Mouse (Mus musculus) lung, embryonic 14.5 days (tissue): Measurements from ENCODE around the gene Tshz2. TPM values are rescaled to one million over a fixed set of nuclear protein-coding genes. Genes with fewer than 3 reads are reported as not detected.
A peak's percentile ranks its signal among the peaks of the same experiment; 100 is the strongest.

Experiments used
- ATAC-seq: fragments of 200-750 bp; cut with Nextera tagmentation; 2 replicates; pipeline ENCODE4 v1.8.0; 2017; ENCODE audit warnings: mild to moderate bottlenecking, moderate TSS enrichment, moderate library complexity; ENCODE audit not compliant: insufficient read depth
- DNase-seq: peaks from one replicate; pipeline ENCODE4 v3.0.0-alpha.2; 2015
- H3K27ac ChIP-seq: fragments of 300-500 bp; sonication (generic); 2 replicates; pipeline ENCODE4 v1.5.1; 2014; ENCODE audit warnings: low read depth, mild to moderate bottlenecking, moderate library complexity
- H3K27me3 ChIP-seq: fragments of 300-500 bp; sonication (generic); 2 replicates; pipeline ENCODE4 v1.6.1; 2014; ENCODE audit warnings: low read length, control low read depth; ENCODE audit not compliant: insufficient read depth
- H3K36me3 ChIP-seq: fragments of 300-500 bp; sonication (generic); 2 replicates; pipeline ENCODE4 v1.6.1; 2014; ENCODE audit warnings: control low read depth; ENCODE audit not compliant: insufficient read depth
- H3K4me1 ChIP-seq: fragments of 300-500 bp; sonication (generic); 2 replicates; pipeline ENCODE4 v1.6.1; 2014; ENCODE audit warnings: antibody characterized with exemption, control low read depth; ENCODE audit not compliant: insufficient read depth
- H3K4me2 ChIP-seq: fragments of 300-500 bp; sonication (generic); 2 replicates; pipeline ENCODE4 v1.6.1; 2014; ENCODE audit warnings: mild to moderate bottlenecking
- H3K4me3 ChIP-seq: fragments of 300-500 bp; sonication (generic); 2 replicates; pipeline ENCODE4 v1.5.1; 2014; ENCODE audit warnings: low read depth, low read length
- H3K9ac ChIP-seq: fragments of 300-500 bp; sonication (generic); 2 replicates; pipeline ENCODE4 v1.6.1; 2014
- H3K9me3 ChIP-seq: fragments of 300-500 bp; sonication (generic); 2 replicates; pipeline ENCODE4 v1.6.1; 2016; ENCODE audit warnings: low read depth, low read length, control low read depth
- CTCF ChIP-seq: IDR thresholded peaks from 2 replicates; pipeline ENCODE4 v1.5.1; 2016; ENCODE audit warnings: antibody characterized with exemption, low read depth
- WGBS: fragments of 180-500 bp; shearing (Covaris S2); extraction: QIAGEN DNeasy Blood & Tissue Kit; methylation state at CpG from one replicate; pipeline ENCODE4 v1.1.7; 2014; 5-methylcytosine and 5-hydroxymethylcytosine counted together
- polyA plus RNA-seq: library from polyadenylated mRNA; unstranded; fragments of >200 nt; fragmentation: Nextera tagmentation; extraction: Ambion mirVana; gene quantifications from 2 replicates; pipeline ENCODE4 v1.2.1, GENCODE M21; 2014

Gene Tshz2
- polyA plus RNA-seq, 1 experiment from 2014 or later: 8.9 TPM

- no peak overlapping the region for H3K4me3 ChIP-seq
- H3K27me3 ChIP-seq: no peaks in the 10 kb centered on the region
- H3K36me3 ChIP-seq: no peaks in the 10 kb centered on the region
- H3K27ac ChIP-seq: no peak overlapping the region
- no peak overlapping the region for H3K9ac ChIP-seq
- no peak overlapping the region for H3K4me2 ChIP-seq
- H3K4me1 ChIP-seq: no peaks in the 10 kb centered on the region
- 55% methylated on average over 7 of the region's 7 CpGs for WGBS
- TF ChIP-seq CTCF: no peak
- DNase-seq (peak; percentile 59), ATAC-seq (no peak)
- no peaks in the 10 kb centered on the region for H3K9me3 ChIP-seq
These were observed 385.1 kb downstream of the Tshz2 start for GRCm38 (mm10) chr2:170017926-170018325.

DNA sequence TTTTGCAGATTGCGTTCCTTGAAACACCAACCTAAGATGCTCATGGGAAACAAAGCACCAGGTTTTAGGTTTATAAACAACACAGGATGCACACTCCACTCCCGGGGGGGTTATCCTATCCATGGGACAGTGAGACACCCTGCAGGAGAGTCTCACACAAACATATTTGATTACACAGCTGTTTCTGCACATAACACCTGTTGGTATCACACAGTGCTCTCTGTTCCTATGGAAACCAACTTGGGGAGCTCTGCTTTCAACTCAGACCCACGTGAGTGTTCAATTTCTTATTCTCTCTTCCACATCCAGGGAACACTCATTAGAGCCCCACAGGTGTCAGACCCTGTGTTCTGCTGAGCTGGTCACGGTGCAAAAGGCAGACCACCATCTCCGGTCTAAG is 390.1 kb downstream of the Tshz2 start:
- ATAC-seq (no peak), DNase-seq (no peak)
- Histone ChIP-seq H3K27ac (no peak overlapping the region), H3K4me2 (no peak overlapping the region), H3K4me1 (no peaks in the 10 kb centered on the region), H3K4me3 (no peak overlapping the region), H3K36me3 (no peaks in the 10 kb centered on the region), H3K9me3 (no peaks in the 10 kb centered on the region), H3K27me3 (no peaks in the 10 kb centered on the region), H3K9ac (no peak overlapping the region)
- WGBS: 68% methylated on average over 5 of the region's 5 CpGs
- no peak for TF ChIP-seq CTCF

DNA sequence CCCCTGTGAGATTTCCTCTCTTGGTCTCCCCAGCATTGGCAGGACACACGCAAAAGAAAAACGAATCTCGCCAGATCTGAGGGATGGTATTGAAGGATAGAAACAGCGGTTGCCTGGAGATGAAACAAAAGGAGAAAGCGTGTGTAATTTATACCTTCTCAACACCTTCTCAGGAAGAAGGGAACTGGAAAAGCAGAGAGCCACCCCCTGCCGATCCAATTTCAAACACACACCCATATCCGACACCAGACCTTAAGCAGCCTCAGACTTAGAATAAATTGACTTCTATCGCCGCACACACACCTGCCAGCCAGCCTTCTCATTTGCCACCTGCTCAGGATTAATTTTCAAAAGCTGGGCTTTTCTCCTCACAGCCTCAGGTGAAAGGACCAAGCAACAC is 390.9 kb downstream of the Tshz2 start:
- no peaks in the 10 kb centered on the region for H3K9me3 ChIP-seq
- no peak overlapping the region for H3K4me2 ChIP-seq
- no peak for DNase-seq
- no peaks in the 10 kb centered on the region for H3K27me3 ChIP-seq
- H3K4me1 ChIP-seq: no peaks in the 10 kb centered on the region
- TF ChIP-seq CTCF: no peak
- H3K4me3 ChIP-seq: no peak overlapping the region
- WGBS: 70% methylated on average over 9 of the region's 9 CpGs
- no peaks in the 10 kb centered on the region for H3K36me3 ChIP-seq
- no peak overlapping the region for H3K9ac ChIP-seq
- H3K27ac ChIP-seq: no peak overlapping the region
- ATAC-seq: no peak

GRCm38 (mm10) chr2:170024939-170025338 is 392.1 kb downstream of the Tshz2 start:
- no peak overlapping the region for H3K27ac ChIP-seq
- no peak overlapping the region for H3K9ac ChIP-seq
- H3K27me3 ChIP-seq: no peaks in the 10 kb centered on the region
- ATAC-seq (no peak), DNase-seq (peak; percentile 28)
- no peaks in the 10 kb centered on the region for H3K9me3 ChIP-seq
- H3K36me3 ChIP-seq: no peaks in the 10 kb centered on the region
- peak; percentile 27; the same call in 1 of the 2 replicates for TF ChIP-seq CTCF
- WGBS: 78% methylated on average over 8 of the region's 8 CpGs
- H3K4me1 ChIP-seq: no peaks in the 10 kb centered on the region
- no peak overlapping the region for H3K4me3 ChIP-seq
- no peak overlapping the region for H3K4me2 ChIP-seq

- DNase-seq: no peak
- Histone ChIP-seq H3K27me3 (no peaks in the 10 kb centered on the region), H3K27ac (no peak overlapping the region), H3K9me3 (no peaks in the 10 kb centered on the region), H3K36me3 (no peaks in the 10 kb centered on the region), H3K4me3 (no peak overlapping the region), H3K4me2 (no peak overlapping the region), H3K9ac (no peak overlapping the region), H3K4me1 (no peaks in the 10 kb centered on the region)
- TF ChIP-seq CTCF: no peak
- 86% methylated on average over 6 of the region's 6 CpGs for WGBS
- no peak for ATAC-seq
These were observed 393.1 kb downstream of the Tshz2 start for GRCm38 (mm10) chr2:170025896-170026295.

GRCm38 (mm10) chr2:170027837-170028236 is 395.0 kb downstream of the Tshz2 start:
- Histone ChIP-seq H3K4me1 (no peaks in the 10 kb centered on the region), H3K27me3 (no peaks in the 10 kb centered on the region), H3K4me2 (no peak overlapping the region), H3K36me3 (no peaks in the 10 kb centered on the region), H3K27ac (no peak overlapping the region), H3K9me3 (no peaks in the 10 kb centered on the region), H3K4me3 (no peak overlapping the region), H3K9ac (no peak overlapping the region)
- peak; percentile 51; the same call in 1 of the 2 replicates for TF ChIP-seq CTCF
- DNase-seq (no peak), ATAC-seq (no peak)
- 88% methylated on average over 7 of the region's 7 CpGs for WGBS

DNA sequence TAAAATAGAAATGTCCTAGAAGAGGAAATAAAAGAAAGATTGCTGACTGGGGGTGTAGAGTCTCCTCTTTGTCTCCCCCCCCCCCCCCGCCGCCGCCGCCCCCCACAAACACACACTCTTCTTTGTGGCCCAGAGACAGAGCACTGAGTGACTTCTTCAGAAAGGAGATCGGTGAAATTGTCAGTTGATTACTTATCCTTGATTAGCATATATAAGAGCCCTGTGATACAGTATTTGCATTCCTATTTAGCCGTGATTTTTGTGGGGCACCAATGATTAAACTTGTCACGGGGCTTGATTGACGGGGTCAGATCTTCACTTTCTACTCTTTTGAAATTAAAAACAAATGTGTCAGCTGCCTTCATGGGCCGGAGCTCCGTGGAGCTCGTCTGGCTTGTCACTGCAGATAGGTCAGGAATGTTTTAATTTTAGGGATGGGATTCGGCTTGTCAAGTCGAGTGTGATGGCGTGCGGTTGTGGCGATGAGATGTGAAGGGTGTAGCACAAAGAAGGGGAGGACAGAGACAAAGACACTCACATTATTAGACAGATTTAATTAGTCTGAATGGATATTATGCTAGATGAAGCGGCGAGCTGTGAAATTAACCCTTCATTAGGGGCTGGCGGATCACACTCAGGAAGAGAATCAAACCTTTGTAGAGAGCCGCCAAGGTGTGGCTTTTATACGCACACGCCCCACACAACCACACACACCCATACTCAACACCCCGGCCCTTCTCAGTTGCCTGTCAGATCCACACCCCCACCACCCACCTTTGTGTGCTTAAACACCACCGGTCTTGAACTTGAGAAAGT is 395.9 kb downstream of the Tshz2 start:
- Histone ChIP-seq H3K27ac (no peak overlapping the region), H3K27me3 (no peaks in the 10 kb centered on the region), H3K4me2 (no peak overlapping the region), H3K4me3 (no peak overlapping the region), H3K9me3 (no peaks in the 10 kb centered on the region), H3K4me1 (no peaks in the 10 kb centered on the region), H3K9ac (no peak overlapping the region), H3K36me3 (no peaks in the 10 kb centered on the region)
- WGBS: 73% methylated on average over 24 of the region's 24 CpGs
- ATAC-seq: no peak
- DNase-seq: no peak
- TF ChIP-seq CTCF: no peak
